Mouse (Mus musculus): ENCODE measurements at regions not wholly inside any gene's neighbourhood (a gene's known extent, or its start where the extent isn't known, plus 50 kb on each side); places are given as distances from the start of the nearest gene placed in this dataset.

DNA sequence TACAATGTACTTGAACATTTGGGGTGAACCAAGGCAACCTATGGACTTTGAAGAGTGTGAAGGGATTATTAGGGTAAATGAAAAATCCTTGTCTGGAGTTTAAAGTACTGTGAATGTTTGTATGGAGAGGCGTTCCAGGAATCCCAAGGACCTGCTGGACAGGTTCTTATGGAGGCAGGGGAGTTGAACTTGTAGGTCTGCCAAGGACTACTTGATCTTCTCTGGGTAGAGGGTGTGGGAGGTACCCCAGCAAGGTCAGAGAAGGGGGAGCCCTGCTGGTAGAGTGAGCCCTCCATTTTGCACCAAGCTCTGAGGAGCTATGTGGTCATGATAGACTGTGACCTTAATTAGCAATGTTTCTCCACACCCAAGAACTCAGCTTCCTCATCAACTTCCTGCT is 253.7 kb upstream of the Plpp4 start:
- no peaks in the 10 kb centered on the region for H3K4me1 ChIP-seq (ENCODE audit: insufficient read depth, low read length)
- WGBS, result 81% methylated on average over 1 of the region's 1 CpGs
- H3K9me3 ChIP-seq (ENCODE audit: low read length), result no peaks in the 10 kb centered on the region
- H3K4me2 ChIP-seq (replicated peaks; ENCODE audit: low read depth, low read length), result no peak overlapping the region
- H3K27me3 ChIP-seq (ENCODE audit: insufficient read depth, low read length), result no peaks in the 10 kb centered on the region
- no peak overlapping the region for H3K4me3 ChIP-seq (ENCODE audit: low read length)
- ATAC-seq (ENCODE audit: low FRiP score, low TSS enrichment), result no peak
- H3K27ac ChIP-seq (ENCODE audit: low read length), result no peak overlapping the region
- H3K9ac ChIP-seq (replicated peaks; ENCODE audit: low read length), result no peak overlapping the region
- H3K36me3 ChIP-seq (ENCODE audit: insufficient read depth, low read length), result no peaks in the 10 kb centered on the region

GRCm38 (mm10) chr7:129016353-129016752 is 240.5 kb upstream of the Plpp4 start:
- no peak for ATAC-seq (ENCODE audit: low FRiP score, low TSS enrichment)
- WGBS, result 89% methylated on average over 6 of the region's 6 CpGs
- Histone ChIP-seq H3K4me2 (replicated peaks; ENCODE audit: low read depth, low read length) (no peak overlapping the region), H3K9ac (replicated peaks; ENCODE audit: low read length) (no peak overlapping the region), H3K4me3 (ENCODE audit: low read length) (no peak overlapping the region), H3K4me1 (ENCODE audit: insufficient read depth, low read length) (no peaks in the 10 kb centered on the region), H3K9me3 (ENCODE audit: low read length) (peaks cover 6% of the 10 kb centered on the region), H3K36me3 (ENCODE audit: insufficient read depth, low read length) (no peaks in the 10 kb centered on the region), H3K27me3 (ENCODE audit: insufficient read depth, low read length) (no peaks in the 10 kb centered on the region), H3K27ac (ENCODE audit: low read length) (no peak overlapping the region)

DNA sequence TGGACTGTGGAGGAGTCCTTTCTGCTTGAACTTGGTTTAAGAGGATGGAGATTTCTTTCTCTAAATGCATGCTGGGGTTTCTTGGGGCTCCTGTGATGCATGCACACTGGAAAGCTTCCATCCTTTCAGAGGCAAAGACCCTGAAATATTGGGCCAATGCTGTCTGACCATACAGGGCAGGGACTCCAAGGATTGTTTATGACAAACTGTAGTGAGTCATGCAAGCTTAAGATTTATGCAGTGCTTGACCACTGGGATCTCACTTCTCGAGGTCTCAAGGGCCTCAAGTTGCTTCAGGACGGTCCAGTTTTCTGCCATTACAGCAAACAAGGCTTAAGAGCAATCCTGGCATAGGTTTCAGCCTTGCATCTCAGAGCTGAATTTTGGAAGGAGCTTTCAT is 229.7 kb upstream of the Plpp4 start:
- no peaks in the 10 kb centered on the region for H3K36me3 ChIP-seq (ENCODE audit: insufficient read depth, low read length)
- H3K9me3 ChIP-seq (ENCODE audit: low read length), result no peaks in the 10 kb centered on the region
- H3K9ac ChIP-seq (replicated peaks; ENCODE audit: low read length), result no peak overlapping the region
- H3K4me2 ChIP-seq (replicated peaks; ENCODE audit: low read depth, low read length), result no peak overlapping the region
- no peaks in the 10 kb centered on the region for H3K27me3 ChIP-seq (ENCODE audit: insufficient read depth, low read length)
- H3K4me1 ChIP-seq (ENCODE audit: insufficient read depth, low read length), result no peaks in the 10 kb centered on the region
- WGBS, result 52% methylated on average over 2 of the region's 2 CpGs
- no peak for ATAC-seq (ENCODE audit: low FRiP score, low TSS enrichment)
- no peak overlapping the region for H3K27ac ChIP-seq (ENCODE audit: low read length)
- H3K4me3 ChIP-seq (ENCODE audit: low read length), result no peak overlapping the region

GRCm38 (mm10) chr7:129048023-129048422 is 208.8 kb upstream of the Plpp4 start:
- Histone ChIP-seq H3K4me2 (replicated peaks; ENCODE audit: low read depth, low read length) (no peak overlapping the region), H3K27me3 (ENCODE audit: insufficient read depth, low read length) (no peaks in the 10 kb centered on the region), H3K4me3 (ENCODE audit: low read length) (no peak overlapping the region), H3K36me3 (ENCODE audit: insufficient read depth, low read length) (no peaks in the 10 kb centered on the region), H3K4me1 (ENCODE audit: insufficient read depth, low read length) (no peaks in the 10 kb centered on the region), H3K9ac (replicated peaks; ENCODE audit: low read length) (no peak overlapping the region), H3K9me3 (ENCODE audit: low read length) (no peaks in the 10 kb centered on the region), H3K27ac (ENCODE audit: low read length) (no peak overlapping the region)
- peak; percentile 57; the same call in 1 of the 2 replicates for ATAC-seq (ENCODE audit: low FRiP score, low TSS enrichment)
- 44% methylated on average over 5 of the region's 5 CpGs for WGBS

- Histone ChIP-seq H3K4me1 (ENCODE audit: insufficient read depth, low read length) (no peaks in the 10 kb centered on the region), H3K36me3 (ENCODE audit: insufficient read depth, low read length) (no peaks in the 10 kb centered on the region), H3K9ac (replicated peaks; ENCODE audit: low read length) (no peak overlapping the region), H3K27ac (ENCODE audit: low read length) (no peak overlapping the region), H3K9me3 (ENCODE audit: low read length) (no peaks in the 10 kb centered on the region), H3K4me2 (replicated peaks; ENCODE audit: low read depth, low read length) (no peak overlapping the region), H3K4me3 (ENCODE audit: low read length) (no peak overlapping the region), H3K27me3 (ENCODE audit: insufficient read depth, low read length) (no peaks in the 10 kb centered on the region)
- no peak for ATAC-seq (ENCODE audit: low FRiP score, low TSS enrichment)
- WGBS, result 79% methylated on average over 4 of the region's 4 CpGs
Observed at GRCm38 (mm10) chr7:129049726-129050125, 207.1 kb upstream of the Plpp4 start.

GRCm38 (mm10) chr7:129050675-129051074 is 206.2 kb upstream of the Plpp4 start:
- ATAC-seq (ENCODE audit: low FRiP score, low TSS enrichment), result no peak
- 90% methylated on average over 1 of the region's 1 CpGs for WGBS
- H3K36me3 ChIP-seq (ENCODE audit: insufficient read depth, low read length), result no peaks in the 10 kb centered on the region
- H3K4me2 ChIP-seq (replicated peaks; ENCODE audit: low read depth, low read length), result no peak overlapping the region
- H3K4me3 ChIP-seq (ENCODE audit: low read length), result no peak overlapping the region
- no peak overlapping the region for H3K9ac ChIP-seq (replicated peaks; ENCODE audit: low read length)
- H3K4me1 ChIP-seq (ENCODE audit: insufficient read depth, low read length), result no peaks in the 10 kb centered on the region
- no peaks in the 10 kb centered on the region for H3K9me3 ChIP-seq (ENCODE audit: low read length)
- H3K27ac ChIP-seq (ENCODE audit: low read length), result no peak overlapping the region
- no peaks in the 10 kb centered on the region for H3K27me3 ChIP-seq (ENCODE audit: insufficient read depth, low read length)

DNA sequence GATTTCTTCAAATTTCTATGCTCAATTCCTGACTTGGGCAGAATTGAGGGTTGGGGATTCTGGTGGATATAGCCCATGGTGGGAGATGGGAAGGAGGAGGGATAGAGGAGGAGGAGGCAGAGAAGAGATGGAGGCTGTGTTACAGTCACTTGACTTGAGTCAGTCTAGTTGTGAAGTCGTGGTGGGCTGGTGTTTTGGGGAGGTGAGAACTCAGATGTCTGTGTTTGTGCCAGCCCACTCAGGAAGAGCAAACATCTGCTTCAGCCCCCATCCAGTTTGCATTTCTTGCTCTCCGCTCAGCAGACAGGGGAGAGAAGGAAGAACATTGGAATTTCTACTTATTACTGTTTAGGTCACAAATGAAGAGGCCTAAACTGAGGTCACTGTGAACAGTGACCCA is 189.9 kb upstream of the Plpp4 start:
- no peaks in the 10 kb centered on the region for H3K4me1 ChIP-seq (ENCODE audit: insufficient read depth, low read length)
- no peak overlapping the region for H3K9ac ChIP-seq (replicated peaks; ENCODE audit: low read length)
- WGBS, result 85% methylated on average over 2 of the region's 2 CpGs
- no peak for ATAC-seq (ENCODE audit: low FRiP score, low TSS enrichment)
- H3K4me2 ChIP-seq (replicated peaks; ENCODE audit: low read depth, low read length), result no peak overlapping the region
- H3K36me3 ChIP-seq (ENCODE audit: insufficient read depth, low read length), result no peaks in the 10 kb centered on the region
- no peak overlapping the region for H3K27ac ChIP-seq (ENCODE audit: low read length)
- no peaks in the 10 kb centered on the region for H3K9me3 ChIP-seq (ENCODE audit: low read length)
- H3K4me3 ChIP-seq (ENCODE audit: low read length), result no peak overlapping the region
- no peaks in the 10 kb centered on the region for H3K27me3 ChIP-seq (ENCODE audit: insufficient read depth, low read length)

GRCm38 (mm10) chr7:129068137-129068536 is 188.7 kb upstream of the Plpp4 start:
- ATAC-seq (ENCODE audit: low FRiP score, low TSS enrichment), result no peak
- 93% methylated on average over 4 of the region's 4 CpGs for WGBS

DNA sequence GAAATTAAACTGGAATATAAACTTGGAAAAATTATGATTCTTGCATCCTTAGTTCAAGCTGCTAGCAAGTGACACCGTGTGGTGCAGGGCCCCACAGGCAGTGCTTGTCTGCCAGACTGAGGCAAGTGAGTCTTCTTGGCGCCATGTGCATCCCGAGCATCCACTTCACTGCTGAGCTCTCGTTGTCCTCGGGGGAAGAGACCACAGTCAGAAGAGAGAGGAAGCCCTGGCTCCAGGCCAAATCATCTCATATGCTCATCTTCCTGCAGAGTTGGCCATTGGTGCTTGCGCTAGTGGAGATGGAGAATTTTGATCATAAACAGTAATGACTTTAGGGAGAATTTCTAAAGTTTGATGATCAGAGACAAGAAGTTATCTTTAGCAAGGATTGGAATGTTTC is 177.0 kb upstream of the Plpp4 start:
- H3K4me1 ChIP-seq (ENCODE audit: insufficient read depth, low read length), result no peaks in the 10 kb centered on the region
- no peak for ATAC-seq (ENCODE audit: low FRiP score, low TSS enrichment)
- no peaks in the 10 kb centered on the region for H3K36me3 ChIP-seq (ENCODE audit: insufficient read depth, low read length)
- no peak overlapping the region for H3K4me2 ChIP-seq (replicated peaks; ENCODE audit: low read depth, low read length)
- H3K27ac ChIP-seq (ENCODE audit: low read length), result no peak overlapping the region
- no peaks in the 10 kb centered on the region for H3K27me3 ChIP-seq (ENCODE audit: insufficient read depth, low read length)
- WGBS, result 78% methylated on average over 6 of the region's 6 CpGs
- H3K9me3 ChIP-seq (ENCODE audit: low read length), result no peaks in the 10 kb centered on the region
- no peak overlapping the region for H3K4me3 ChIP-seq (ENCODE audit: low read length)
- H3K9ac ChIP-seq (replicated peaks; ENCODE audit: low read length), result no peak overlapping the region

More at GRCm38 (mm10) chr7:129068137-129068536, 188.7 kb upstream of the Plpp4 start:
- no peaks in the 10 kb centered on the region for H3K36me3 ChIP-seq (ENCODE audit: insufficient read depth, low read length)
- H3K4me3 ChIP-seq (ENCODE audit: low read length), result no peak overlapping the region
- H3K27me3 ChIP-seq (ENCODE audit: insufficient read depth, low read length), result no peaks in the 10 kb centered on the region
- H3K4me2 ChIP-seq (replicated peaks; ENCODE audit: low read depth, low read length), result no peak overlapping the region
- no peaks in the 10 kb centered on the region for H3K4me1 ChIP-seq (ENCODE audit: insufficient read depth, low read length)
- H3K9me3 ChIP-seq (ENCODE audit: low read length), result no peaks in the 10 kb centered on the region
- no peak overlapping the region for H3K9ac ChIP-seq (replicated peaks; ENCODE audit: low read length)
- H3K27ac ChIP-seq (ENCODE audit: low read length), result no peak overlapping the region

GRCm38 (mm10) chr7:129091441-129091840 is 165.4 kb upstream of the Plpp4 start:
- Histone ChIP-seq H3K4me1 (ENCODE audit: insufficient read depth, low read length) (no peaks in the 10 kb centered on the region), H3K9ac (replicated peaks; ENCODE audit: low read length) (no peak overlapping the region), H3K27me3 (ENCODE audit: insufficient read depth, low read length) (no peaks in the 10 kb centered on the region), H3K4me3 (ENCODE audit: low read length) (no peak overlapping the region), H3K4me2 (replicated peaks; ENCODE audit: low read depth, low read length) (no peak overlapping the region), H3K9me3 (ENCODE audit: low read length) (no peaks in the 10 kb centered on the region), H3K36me3 (ENCODE audit: insufficient read depth, low read length) (no peaks in the 10 kb centered on the region), H3K27ac (ENCODE audit: low read length) (no peak overlapping the region)
- WGBS, result 42% methylated on average over 4 of the region's 4 CpGs
- no peak for ATAC-seq (ENCODE audit: low FRiP score, low TSS enrichment)

Measured in kidney, embryonic 16.5 days (tissue).